Mouse (Mus musculus) kidney, adult 2 months (tissue): ENCODE measurements around the gene Gm45021. TPM values are rescaled to one million over a fixed set of nuclear protein-coding genes. Genes with fewer than 3 reads are reported as not detected.

Experiments
- DNase-seq: peaks from one replicate; pipeline ENCODE4 v3.0.0; 2021
- H3K27ac ChIP-seq: fragments of 200-500 bp; 2 replicates; pipeline ENCODE4 v1.5.1; 2012; ENCODE audit warnings: low read depth, low read length, control low read depth, inconsistent platforms; ENCODE audit not compliant: insufficient read depth
- H3K27me3 ChIP-seq: fragments of 200-500 bp; replicated peaks from 2 replicates; pipeline ENCODE4 v1.6.1; 2012; ENCODE audit warnings: mild to moderate bottlenecking, moderate library complexity, low read length, inconsistent platforms; ENCODE audit not compliant: control insufficient read depth, insufficient read depth
- H3K36me3 ChIP-seq: fragments of 200-500 bp; 2 replicates; pipeline ENCODE4 v1.6.1; 2012; ENCODE audit warnings: mild to moderate bottlenecking, moderate library complexity, low read length, inconsistent platforms; ENCODE audit not compliant: control insufficient read depth, insufficient read depth
- H3K4me1 ChIP-seq: fragments of 200-500 bp; 2 replicates; pipeline ENCODE4 v1.6.1; 2011; ENCODE audit warnings: low read length; ENCODE audit not compliant: control insufficient read depth, insufficient read depth
- H3K4me3 ChIP-seq: fragments of 200-500 bp; 2 replicates; pipeline ENCODE4 v1.5.1; 2011; ENCODE audit warnings: mild to moderate bottlenecking, low read depth, low read length, control low read depth; ENCODE audit not compliant: insufficient read depth
- CTCF ChIP-seq: fragments of 200-500 bp; conservative IDR thresholded peaks from 2 replicates; pipeline ENCODE4 v1.5.1; 2011; ENCODE audit warnings: low read depth, mild to moderate bottlenecking, control low read depth, low read length, moderate library complexity, mixed read lengths; ENCODE audit not compliant: insufficient read depth, insufficient read length
- POLR2A ChIP-seq: fragments of 200-500 bp; IDR thresholded peaks from one replicate; pipeline ENCODE4 v1.6.1; 2011; ENCODE audit warnings: low read depth, low read length, control low read depth
- WGBS: fragments of 180-500 bp; shearing (Covaris S2); methylation state at CpG from one replicate; pipeline ENCODE4 v1.1.7; 2018; 5-methylcytosine and 5-hydroxymethylcytosine counted together
- polyA plus RNA-seq: library from polyadenylated mRNA; depleted of rRNA; stranded (reverse); fragments of >200 nt; gene quantifications from 2 replicates; pipeline ENCODE4 v1.2.3, GENCODE M21; 2012; rRNA removed

Gm45021 gene
- polyA plus RNA-seq, 1 experiment = not detected

DNA sequence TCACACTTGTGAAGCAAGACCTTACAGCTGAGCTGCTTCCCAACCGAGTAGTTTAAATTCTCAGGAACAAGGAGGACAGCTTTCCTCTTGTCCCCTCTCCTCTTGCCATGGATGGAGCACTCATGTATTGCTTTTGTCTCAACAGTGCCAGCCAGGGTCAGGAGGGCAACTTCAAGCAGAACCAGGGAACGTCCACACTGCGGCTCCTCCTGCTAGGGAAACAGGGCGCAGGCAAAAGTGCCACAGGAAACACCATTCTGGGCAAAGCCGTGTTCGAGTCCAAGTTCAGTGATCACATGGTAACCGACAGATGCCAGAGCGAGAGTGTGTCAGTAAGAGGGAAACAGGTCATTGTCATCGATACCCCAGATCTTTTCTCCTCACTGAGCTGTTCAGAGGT lies 60.6 kb downstream of the Gm45021 start:
- Histone ChIP-seq H3K4me1 (peaks cover 10% of the 10 kb centered on the region), H3K36me3 (no peaks in the 10 kb centered on the region; the same call in 1 of the 2 replicates), H3K4me3 (no peak overlapping the region), H3K27me3 (no peaks in the 10 kb centered on the region), H3K27ac (no peak overlapping the region)
- DNase-seq = peak; percentile 49
- 78% methylated on average over 9 of the region's 9 CpGs for WGBS
- no peak for TF ChIP-seq CTCF
- no peak for TF ChIP-seq POLR2A

DNA sequence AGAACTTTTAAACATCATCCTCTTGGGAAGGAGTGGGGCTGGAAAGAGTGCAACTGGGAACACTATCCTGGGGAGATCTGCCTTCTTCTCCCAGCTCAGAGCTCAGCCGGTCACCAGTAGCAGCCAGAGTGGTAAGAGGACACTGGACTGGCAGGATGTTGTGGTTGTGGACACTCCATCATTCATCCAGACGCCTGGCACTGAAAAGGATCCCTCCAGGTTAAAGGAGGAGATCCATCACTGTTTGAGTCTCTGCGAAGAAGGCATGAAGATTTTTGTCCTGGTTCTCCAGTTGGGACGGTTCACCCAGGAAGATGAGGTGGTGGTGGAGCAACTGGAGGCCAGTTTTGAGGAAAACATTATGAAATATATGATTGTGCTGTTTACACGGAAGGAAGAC lies 69.3 kb downstream of the Gm45021 start:
- no peak for DNase-seq
- H3K4me1 ChIP-seq = no peaks in the 10 kb centered on the region
- H3K4me3 ChIP-seq = no peak overlapping the region
- no peaks in the 10 kb centered on the region for H3K27me3 ChIP-seq
- H3K36me3 ChIP-seq = no peaks in the 10 kb centered on the region
- no peak overlapping the region for H3K27ac ChIP-seq
- TF ChIP-seq POLR2A (no peak), CTCF (no peak)
- 60% methylated on average over 5 of the region's 5 CpGs for WGBS

Other genes starting within 250 kb of the Gm45021 start
- gene Krba1, start 194.0 kb upstream of the Gm45021 start, polyA plus RNA-seq = 16.7 and 22.1 TPM in 2 replicates
- gene Zfp467, start 143.8 kb upstream of the Gm45021 start, polyA plus RNA-seq = 67.0 and 80.0 TPM in 2 replicates
- gene Sspo, start 141.4 kb upstream of the Gm45021 start, polyA plus RNA-seq = 1.5 and 1.9 TPM in 2 replicates
- gene Atp6v0e2, start 52.0 kb upstream of the Gm45021 start, polyA plus RNA-seq = 101 and 109 TPM in 2 replicates
- gene Lrrc61, start 34.8 kb upstream of the Gm45021 start, polyA plus RNA-seq = 35.3 and 36.5 TPM in 2 replicates
- gene Rarres2, start 16.8 kb upstream of the Gm45021 start, polyA plus RNA-seq = 87.9 and 89.2 TPM in 2 replicates
- 49.2 and 73.1 TPM in 2 replicates for gene Repin1, start 4.3 kb downstream of the Gm45021 start, polyA plus RNA-seq
- gene Gm44965, start 4.3 kb downstream of the Gm45021 start, polyA plus RNA-seq = 0.42 and 0.49 TPM in 2 replicates
- 4.3 and 6.1 TPM in 2 replicates for gene Zfp775, start 12.5 kb downstream of the Gm45021 start, polyA plus RNA-seq
- 30.9 and 37.4 TPM in 2 replicates for gene AI854703, start 37.2 kb downstream of the Gm45021 start, polyA plus RNA-seq
- 6.1 and 9.1 TPM in 2 replicates for gene Gimap8, start 57.6 kb downstream of the Gm45021 start, polyA plus RNA-seq
- gene Gimap9, start 86.5 kb downstream of the Gm45021 start, polyA plus RNA-seq = 6.8 and 10.1 TPM in 2 replicates
- gene Gimap4, start 94.9 kb downstream of the Gm45021 start, polyA plus RNA-seq = 27.5 and 44.3 TPM in 2 replicates
- gene Gimap6, start 118.6 kb downstream of the Gm45021 start, polyA plus RNA-seq = 14.2 and 24.0 TPM in 2 replicates
- not detected in 2 replicates for gene Gm28053, start 129.0 kb downstream of the Gm45021 start, polyA plus RNA-seq
- 0.20 and 0.97 TPM in 2 replicates for gene Gimap7, start 129.0 kb downstream of the Gm45021 start, polyA plus RNA-seq
- gene Gimap1, start 149.4 kb downstream of the Gm45021 start, polyA plus RNA-seq = 8.3 and 10.0 TPM in 2 replicates
- 16.2 and 19.6 TPM in 2 replicates for gene Gimap5, start 156.6 kb downstream of the Gm45021 start, polyA plus RNA-seq
- gene Gimap3, start 181.2 kb downstream of the Gm45021 start, polyA plus RNA-seq = 3.1 and 10.6 TPM in 2 replicates